Mouse (Mus musculus): Measurements from ENCODE around the gene Stat5b.

- TF ChIP-seq POLR2A (IDR thresholded peaks at IDR 0.05; ENCODE audit: low read depth, low read length) = no peak
- TF ChIP-seq CTCF (conservative IDR thresholded peaks at IDR 0.05; ENCODE audit: insufficient read depth, insufficient read length, low read depth, low read length) = no peak
Observed at GRCm38 (mm10) chr11:100754021-100754692, 96.4 kb downstream of the Stat5b start.
